ENCODE assay signal across 9 mouse cellular contexts in genomic region chr5:107150555-107151312, GRCm38 (mm10).
DNase-seq lines count a peak whose midpoint lies in the region; ATAC-seq and TF ChIP-seq lines count a peak whose summit lies in the region.
"Had no signal": no experiment of that assay in that cellular context is flagged by ENCODE, and none has a peak within 500 bp of the region (broad histone marks: within the 10 kb centered on the region; RNA-seq: fewer than 3 reads in every experiment).

No protein-coding gene starts in this region.

- no peaks in the 10 kb centered on the region for H3K27me3 ChIP-seq in intestine, embryonic 14.5 days (replicated peaks; ENCODE audit: control insufficient read depth, insufficient read depth, low read length)
- no peaks in the 10 kb centered on the region for H3K27me3 ChIP-seq in intestine, postnatal 0 days (replicated peaks; ENCODE audit: control insufficient read depth, insufficient read depth, low read length)
- no peaks in the 10 kb centered on the region for H3K27me3 ChIP-seq in intestine, embryonic 15.5 days (replicated peaks)

- H3K9me3 ChIP-seq in intestine, embryonic 14.5 days (ENCODE audit: control insufficient read depth, low read length): no peaks in the 10 kb centered on the region
- no peaks in the 10 kb centered on the region for H3K9me3 ChIP-seq in intestine, postnatal 0 days (ENCODE audit: control insufficient read depth)
- no peaks in the 10 kb centered on the region for H3K9me3 ChIP-seq in intestine, embryonic 15.5 days

- H3K27ac ChIP-seq in intestine, embryonic 14.5 days (ENCODE audit: low read depth): peak overlapping the region; percentile 62; the same call in 1 of the 2 replicates
- no peak overlapping the region for H3K27ac ChIP-seq in intestine, postnatal 0 days (ENCODE audit: low read depth, low read length)
- peak overlapping the region; percentile 20; the same call in 1 of the 2 replicates for H3K27ac ChIP-seq in intestine, embryonic 15.5 days

- 39% methylated on average over 9 of the region's 9 CpGs for WGBS in intestine, embryonic 14.5 days
- 54% methylated on average over 9 of the region's 9 CpGs for WGBS in intestine, postnatal 0 days
- 42% methylated on average over 9 of the region's 9 CpGs for WGBS in intestine, embryonic 15.5 days

- no peak for TF ChIP-seq CTCF in intestine, postnatal 0 days (IDR thresholded peaks at IDR 0.05; ENCODE audit: low read depth)

- H3K36me3 ChIP-seq in intestine, embryonic 14.5 days (ENCODE audit: control insufficient read depth, insufficient read depth, low read length): peaks cover 12% of the 10 kb centered on the region
- H3K36me3 ChIP-seq in intestine, postnatal 0 days (ENCODE audit: control insufficient read depth, insufficient read depth): no peaks in the 10 kb centered on the region
- H3K36me3 ChIP-seq in intestine, embryonic 15.5 days: no peaks in the 10 kb centered on the region

- DNase-seq in intestine, embryonic 14.5 days (ENCODE audit: low spot score): no peak
- DNase-seq in urinary bladder, postnatal 14 days (ENCODE audit: low spot score): peak; percentile 54
- no peak for DNase-seq in urinary bladder, adult 18-20 months (ENCODE audit: low spot score in 2 of 2)
- no peak for DNase-seq in frontal cortex, postnatal 25 days (ENCODE audit: low spot score in 2 of 2)
- no peak for DNase-seq in adipocyte (ENCODE audit: low spot score)
- DNase-seq in spleen, postnatal 14 days (ENCODE audit: low spot score in 2 of 2): no peak
- DNase-seq: adrenal gland, adult 8-10 months had no signal

- no peak overlapping the region for H3K9ac ChIP-seq in intestine, embryonic 14.5 days (ENCODE audit: low read length)
- H3K9ac ChIP-seq in intestine, postnatal 0 days (ENCODE audit: low read depth, low read length): no peak overlapping the region
- no peak overlapping the region for H3K9ac ChIP-seq in intestine, embryonic 15.5 days

- no peak overlapping the region for H3K4me3 ChIP-seq in intestine, embryonic 14.5 days (ENCODE audit: low read depth, low read length)
- H3K4me3 ChIP-seq in intestine, postnatal 0 days (ENCODE audit: low read depth, low read length): no peak overlapping the region
- no peak overlapping the region for H3K4me3 ChIP-seq in intestine, embryonic 15.5 days (replicated peaks)

- no peak overlapping the region for H3K4me2 ChIP-seq in intestine, embryonic 14.5 days (ENCODE audit: low read length)
- no peak overlapping the region for H3K4me2 ChIP-seq in intestine, postnatal 0 days (replicated peaks; ENCODE audit: low read depth)
- no peak overlapping the region for H3K4me2 ChIP-seq in intestine, embryonic 15.5 days (replicated peaks)

- ATAC-seq in intestine, embryonic 14.5 days (replicated peaks; ENCODE audit: low FRiP score, low TSS enrichment, low read depth): no peak
- no peak for ATAC-seq in intestine, postnatal 0 days
- ATAC-seq in intestine, embryonic 15.5 days: 0 out of 2 replicates have a peak, but pooled peaks have one; percentile 37

- H3K4me1 ChIP-seq in intestine, embryonic 14.5 days (replicated peaks; ENCODE audit: control insufficient read depth, insufficient read depth, low read length): peaks cover 26% of the 10 kb centered on the region
- H3K4me1 ChIP-seq in intestine, postnatal 0 days (replicated peaks; ENCODE audit: control insufficient read depth, insufficient read depth, low read length): peaks cover 3% of the 10 kb centered on the region; the same call in 1 of the 2 replicates
- peaks cover 15% of the 10 kb centered on the region for H3K4me1 ChIP-seq in intestine, embryonic 15.5 days (replicated peaks)
